Mouse (Mus musculus): ENCODE data around the gene Mtx1.

Mtx1 gene

DNA sequence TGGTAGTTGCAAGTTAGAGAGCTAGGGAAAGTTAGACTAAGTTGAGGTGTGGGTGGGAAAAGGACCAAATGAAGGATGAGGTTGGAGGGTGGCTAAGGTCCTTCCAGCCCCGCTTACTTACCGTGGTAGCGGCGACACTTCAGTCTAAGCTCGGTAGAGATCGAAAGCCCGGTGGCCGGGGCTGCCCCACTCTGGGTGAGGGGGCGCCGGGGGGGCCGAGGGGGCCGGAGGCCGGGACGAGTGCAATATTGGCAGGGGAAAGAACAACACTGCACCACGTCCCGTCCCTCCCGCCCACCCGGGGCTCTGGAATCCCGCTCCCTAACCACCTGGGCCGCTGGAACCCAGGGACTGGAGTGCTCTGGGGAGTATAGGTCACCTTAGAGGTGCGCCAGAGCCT, at the start of gene Mtx1:
Mtx1 (minus strand) TSS at position 189 of the 400 bp plus-strand sequence.
- in situ Hi-C loops (cut with MboI, MseI) = no loop called here

DNA sequence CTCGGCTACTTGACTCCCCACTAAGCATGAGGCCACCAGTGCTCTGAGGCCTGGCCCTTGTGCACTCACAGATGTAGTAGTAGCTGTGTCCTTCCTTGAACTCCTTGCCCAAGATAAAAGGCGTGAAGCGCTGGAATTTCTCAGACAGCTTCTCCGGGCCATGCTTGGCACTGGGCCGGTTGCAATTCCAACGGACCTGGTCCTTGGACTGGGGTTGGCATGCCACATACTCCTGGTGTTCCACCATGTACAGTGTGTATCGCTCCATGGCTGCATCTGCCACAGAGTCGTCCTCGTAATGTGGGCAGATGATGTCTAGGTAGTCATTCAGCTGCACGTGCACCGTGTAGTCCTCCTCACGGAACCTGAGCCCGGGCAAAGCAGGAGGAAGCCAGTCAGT, 49.2 kb upstream of the Mtx1 start:
- in situ Hi-C loops (cut with MboI, MseI) = no loop called here

DNA sequence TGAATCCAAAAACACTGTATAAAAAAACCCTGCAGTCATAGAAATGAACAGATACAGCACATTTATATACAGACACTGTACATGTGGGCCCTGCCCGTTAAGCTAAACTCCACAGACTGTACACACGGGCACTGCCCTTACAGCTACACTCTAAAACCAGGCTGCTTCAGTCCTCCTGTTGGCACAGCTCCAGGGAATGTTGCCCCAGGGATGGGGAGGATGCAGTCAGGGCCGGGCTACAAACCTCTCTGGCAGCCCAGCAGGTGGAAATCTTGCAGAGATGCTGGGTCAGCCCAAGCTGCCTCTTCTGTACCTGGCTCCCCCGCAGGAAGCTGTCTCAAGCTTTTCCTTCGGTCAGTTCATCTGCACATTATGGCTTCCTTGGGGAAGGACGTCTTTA, 44.9 kb upstream of the Mtx1 start:
- in situ Hi-C loops (cut with MboI, MseI) = no loop called here

DNA sequence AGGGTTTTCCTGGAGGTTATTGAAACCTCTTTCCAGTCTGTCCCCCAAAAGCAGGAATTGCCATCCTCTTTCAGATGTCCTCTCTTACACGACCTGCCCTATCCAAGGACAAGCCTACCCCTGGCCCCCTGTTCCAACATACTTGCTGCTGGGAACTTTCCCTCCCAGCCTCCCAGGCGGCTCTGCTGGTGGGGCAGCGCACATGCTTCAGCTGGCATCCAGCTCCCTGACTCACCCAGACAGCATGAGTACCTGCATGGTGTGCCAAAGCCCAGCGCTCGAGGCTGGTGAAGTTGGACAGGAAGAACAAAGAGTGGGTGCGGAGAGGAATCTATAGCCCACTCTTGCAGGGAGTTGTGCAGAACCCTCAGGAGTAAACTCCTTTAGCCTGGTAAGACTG, 44.0 kb upstream of the Mtx1 start:
- in situ Hi-C loops (cut with MboI, MseI) = no loop called here

DNA sequence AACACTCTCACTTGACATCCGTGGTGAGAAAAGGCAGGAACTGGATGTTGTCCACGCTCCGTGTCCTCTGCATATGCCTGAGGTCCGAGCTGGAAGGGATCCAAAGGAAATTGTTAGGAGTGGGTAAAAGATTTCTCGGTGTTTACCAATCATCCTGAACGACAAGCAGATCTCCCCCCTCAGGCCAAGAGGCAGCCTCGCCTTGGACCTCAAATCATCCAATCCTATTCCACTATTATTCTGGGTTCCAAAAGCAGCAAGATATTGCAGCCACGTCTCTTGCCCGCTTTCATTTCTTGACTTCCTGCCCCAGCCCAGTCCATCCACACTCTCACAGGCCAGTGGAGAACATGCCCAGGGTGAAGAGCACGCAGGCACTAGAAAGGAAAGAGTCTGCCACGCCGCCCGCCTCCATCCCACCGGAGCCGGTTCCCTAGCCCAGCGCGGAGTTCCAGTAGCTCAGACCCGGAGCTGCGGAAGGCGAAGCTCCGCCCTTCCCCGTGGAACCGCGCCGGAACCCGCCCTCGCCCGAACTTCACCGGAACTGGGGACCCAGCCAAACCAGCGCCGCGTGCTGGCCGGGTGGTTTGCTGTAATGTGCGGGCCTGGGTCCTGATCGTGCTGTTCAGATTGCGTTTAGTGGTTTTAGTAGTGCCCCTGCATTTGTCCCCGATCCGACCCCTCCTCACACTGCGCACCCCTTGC, 43.3 kb upstream of the Mtx1 start, which contains the start of gene Slc50a1:
Slc50a1 (minus strand) TSS at position 520 of the 705 bp plus-strand sequence.
- in situ Hi-C loops (cut with MboI, MseI) = no loop called here

DNA sequence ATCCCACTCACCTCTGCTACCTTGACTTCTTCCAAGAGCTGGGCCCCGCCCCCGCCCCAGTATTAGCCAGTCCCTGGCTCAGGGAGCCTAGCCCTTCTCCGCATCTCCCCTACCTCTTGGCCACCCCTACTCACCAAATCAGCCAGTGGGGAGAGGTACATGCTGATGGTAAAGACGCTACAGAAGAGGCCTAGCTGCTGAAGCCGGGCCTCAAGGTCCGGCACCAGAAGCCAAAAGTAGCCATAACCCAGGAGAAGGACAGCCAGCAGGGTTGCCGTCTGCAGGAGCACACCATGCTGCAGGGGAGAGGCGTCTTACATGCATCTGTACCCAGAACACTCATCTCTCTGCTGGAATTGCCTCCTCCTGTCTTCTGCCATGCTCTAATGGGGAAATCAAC, 42.0 kb upstream of the Mtx1 start:
- in situ Hi-C loops (cut with MboI, MseI) = no loop called here

DNA sequence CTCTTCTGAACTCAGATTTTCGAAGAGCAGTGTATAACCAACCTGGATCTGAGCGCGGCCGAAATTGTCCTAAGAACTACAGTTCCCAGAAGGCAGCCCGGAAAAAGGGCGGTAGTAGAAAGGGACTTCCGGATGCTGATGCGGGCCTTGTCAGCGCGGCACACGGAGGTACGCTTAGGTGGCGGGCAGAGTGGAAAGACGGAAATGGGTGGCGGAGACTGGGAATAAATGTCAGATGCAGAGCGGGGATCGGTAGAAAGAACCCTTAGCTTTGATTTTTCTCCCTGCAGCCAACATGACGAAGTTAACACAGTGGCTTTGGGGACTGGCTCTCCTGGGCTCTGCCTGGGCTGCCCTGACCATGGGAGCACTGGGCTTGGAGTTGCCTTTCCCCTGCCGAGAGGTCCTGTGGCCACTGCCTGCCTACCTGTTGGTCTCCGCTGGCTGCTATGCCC, 39.6 kb upstream of the Mtx1 start:
- in situ Hi-C loops (cut with MboI, MseI) = no loop called here

DNA sequence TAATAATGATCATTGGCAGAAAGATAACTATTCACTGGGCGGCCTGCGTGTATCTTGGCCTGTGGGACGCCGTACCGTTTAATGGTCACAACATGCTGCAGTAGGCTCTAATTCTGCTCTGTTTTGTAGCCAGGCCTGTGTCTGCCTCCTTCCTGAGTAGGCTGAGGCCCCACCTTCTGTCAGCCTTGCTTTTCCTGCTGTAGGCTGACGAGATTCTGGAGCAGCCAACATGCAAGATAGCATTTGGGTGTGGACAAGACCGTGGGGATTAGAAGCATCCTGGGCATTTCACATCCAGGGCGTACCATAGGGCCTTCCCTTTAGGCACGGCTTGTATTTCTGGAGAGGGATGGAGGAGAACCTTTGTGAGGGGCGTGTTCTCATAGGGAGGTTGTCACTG, 35.5 kb upstream of the Mtx1 start:
- in situ Hi-C loops (cut with MboI, MseI) = no loop called here

DNA sequence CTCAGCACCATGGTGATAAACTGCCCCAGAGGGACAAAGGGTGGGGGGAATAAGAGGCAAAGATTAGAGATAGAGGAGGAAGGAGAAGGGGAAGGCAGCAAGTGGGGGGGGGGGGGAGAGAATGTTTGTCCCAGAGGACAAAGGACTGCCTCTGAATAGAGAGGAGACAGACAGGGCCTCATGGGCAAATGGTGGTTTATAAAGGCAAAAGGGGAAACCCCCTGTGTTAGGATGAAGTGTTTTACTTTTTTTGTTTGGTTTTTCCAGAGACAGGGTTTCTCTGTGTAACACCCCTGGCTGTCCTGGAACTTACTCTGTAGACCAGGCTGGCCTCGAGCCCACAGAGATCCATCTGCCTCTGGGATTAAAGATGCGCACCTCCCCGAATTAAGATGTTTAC, 33.3 kb upstream of the Mtx1 start:
- in situ Hi-C loops (cut with MboI, MseI) = no loop called here

DNA sequence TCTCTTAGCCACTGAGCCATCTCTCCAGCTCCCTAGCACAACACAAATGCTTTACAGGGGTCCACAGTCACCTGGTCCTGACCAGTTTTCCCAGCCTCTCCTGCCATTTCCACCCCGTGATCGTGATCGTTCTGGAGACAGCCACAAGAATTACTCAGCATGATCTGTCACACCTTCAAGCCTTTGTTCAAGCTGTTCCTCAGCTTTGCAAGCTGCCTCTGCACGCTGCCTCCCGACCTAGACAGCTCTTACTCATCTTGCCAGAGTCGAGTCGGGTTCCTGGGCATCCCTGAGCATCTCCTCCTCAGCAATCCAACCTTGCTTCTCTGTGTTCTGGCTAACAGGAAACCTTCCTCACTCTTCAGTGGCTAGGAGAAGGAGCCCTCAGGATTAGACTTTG, 32.2 kb upstream of the Mtx1 start, which contains the start of gene Dpm3:
Dpm3 (plus strand) TSS at position 283 of the 400 bp plus-strand sequence.
- in situ Hi-C loops (cut with MboI, MseI) = no loop called here

DNA sequence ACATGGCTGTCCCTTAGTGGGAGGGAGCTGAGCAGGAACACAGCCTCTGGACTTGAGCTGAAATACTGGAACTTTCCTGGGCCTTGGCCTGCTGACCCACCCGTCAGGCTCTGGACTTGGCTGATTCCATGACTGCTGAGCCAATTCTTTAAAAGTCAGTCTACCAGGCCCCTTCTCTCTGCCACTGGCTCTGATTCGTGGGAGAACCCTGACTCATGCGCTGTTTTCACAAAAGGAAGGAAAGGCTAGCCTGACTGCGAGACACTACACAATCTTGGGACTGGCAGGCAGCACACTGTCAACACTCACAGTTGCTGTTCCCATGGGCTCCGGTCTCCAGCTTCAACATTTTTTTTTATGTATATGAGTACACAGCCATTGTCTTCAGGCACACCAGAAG, 29.3 kb upstream of the Mtx1 start:
- in situ Hi-C loops (cut with MboI, MseI) = no loop called here

DNA sequence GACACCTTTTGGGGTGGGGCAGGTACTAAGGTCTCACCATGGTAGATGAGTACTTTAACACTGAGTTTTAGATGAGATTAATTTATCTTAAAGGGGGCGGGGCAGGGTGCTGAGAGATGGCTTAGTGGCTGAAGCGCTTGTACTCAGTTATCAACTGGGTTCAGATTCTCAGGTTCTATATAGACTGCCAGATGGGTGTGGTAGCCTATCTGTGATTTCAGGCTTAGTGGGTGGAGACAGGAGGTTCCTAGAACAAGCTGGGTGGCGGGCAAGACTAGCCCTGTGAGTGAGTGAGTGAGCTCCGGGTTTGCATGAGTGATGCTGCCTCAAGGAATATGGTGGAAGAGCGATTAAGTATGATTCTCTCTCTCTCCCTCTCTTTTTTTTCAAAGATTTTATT, 28.1 kb upstream of the Mtx1 start:
- in situ Hi-C loops (cut with MboI, MseI) = no loop called here

DNA sequence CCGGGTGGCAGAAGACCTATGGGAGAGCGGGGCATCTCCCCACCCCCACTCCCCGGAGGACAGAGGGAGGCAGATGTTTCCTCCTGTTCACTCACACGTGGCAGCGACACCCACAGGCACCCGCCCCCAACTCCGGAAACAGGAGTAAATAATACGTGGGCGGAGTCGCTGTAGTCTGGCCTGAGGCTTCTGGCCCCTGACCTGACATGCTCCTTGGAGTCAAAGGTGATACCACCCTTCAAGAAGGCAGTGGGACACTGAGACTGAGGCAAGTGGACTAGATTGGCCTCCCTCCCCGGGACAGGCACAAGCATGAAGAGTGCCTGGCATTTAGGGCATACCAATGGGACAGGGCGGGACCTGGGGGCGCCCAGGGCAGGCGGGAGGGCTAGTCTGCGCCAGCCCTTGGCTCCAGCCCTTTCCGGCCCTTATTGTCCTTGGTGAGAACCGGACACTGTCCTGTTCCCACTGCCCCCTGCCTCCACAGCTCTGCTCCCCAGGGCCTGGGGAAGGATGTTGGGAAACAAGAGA, 24.5 kb upstream of the Mtx1 start:
- in situ Hi-C loops (cut with MboI, MseI) = no loop called here

DNA sequence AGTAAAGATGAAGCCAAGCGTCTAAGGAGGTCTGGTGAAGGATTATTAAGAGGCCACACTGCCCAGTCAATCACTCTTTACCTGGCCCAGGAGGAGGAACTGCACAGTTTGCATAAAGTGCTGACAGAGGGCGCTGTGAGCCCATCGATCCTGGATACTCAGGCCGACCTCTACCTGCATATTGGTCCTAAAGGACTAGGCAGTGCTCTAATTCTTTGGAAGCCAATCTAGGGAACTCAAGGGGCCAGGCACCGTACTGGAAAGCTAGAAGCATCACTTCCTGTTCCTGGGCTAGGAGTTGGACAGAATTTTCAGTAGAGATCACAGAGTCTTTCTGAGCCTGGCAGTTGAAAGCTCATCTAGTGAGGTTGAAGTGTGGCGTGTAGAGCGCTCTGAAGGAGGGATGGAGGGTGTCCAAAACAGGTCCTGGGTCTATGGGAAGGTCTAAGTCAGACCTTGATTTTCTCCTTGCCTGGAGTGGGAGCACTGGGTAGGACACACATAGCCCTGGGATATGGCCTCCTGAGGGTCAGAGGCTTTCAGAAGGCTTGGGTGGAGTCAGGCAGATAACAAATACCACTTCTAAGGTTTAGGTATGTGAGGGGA, 23.6 kb upstream of the Mtx1 start:
- in situ Hi-C loops (cut with MboI, MseI) = no loop called here

DNA sequence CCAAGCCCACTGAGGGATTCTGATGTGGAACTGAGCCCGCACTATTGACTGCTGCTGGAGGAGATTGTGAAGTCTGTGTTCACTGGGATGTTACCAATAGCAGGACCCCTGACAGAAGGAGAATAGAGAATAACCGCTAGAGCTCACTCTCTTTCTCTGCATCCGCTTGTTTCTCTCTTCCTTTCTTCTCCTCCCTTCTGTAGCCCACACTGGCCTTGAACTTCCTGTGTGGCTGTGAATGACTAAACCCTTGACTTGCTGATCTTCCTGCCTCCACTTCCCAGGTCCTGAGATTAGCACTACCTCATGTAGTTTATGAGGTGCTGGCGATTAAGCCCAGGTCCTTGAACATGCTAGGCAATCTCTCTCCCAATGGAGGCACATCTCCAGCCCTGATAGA, 20.6 kb upstream of the Mtx1 start:
- in situ Hi-C loops (cut with MboI, MseI) = loop anchor here (5.0 to 10.0 kb wide), 4 partner anchors 35 to 1357 kb away; partner anchors contain the start of genes Efna1 (in 2 of the 2), Gm42674 (in 1 of the 2), S100a4 (in 1 of the 2) and S100a5 (in 1 of the 2)

DNA sequence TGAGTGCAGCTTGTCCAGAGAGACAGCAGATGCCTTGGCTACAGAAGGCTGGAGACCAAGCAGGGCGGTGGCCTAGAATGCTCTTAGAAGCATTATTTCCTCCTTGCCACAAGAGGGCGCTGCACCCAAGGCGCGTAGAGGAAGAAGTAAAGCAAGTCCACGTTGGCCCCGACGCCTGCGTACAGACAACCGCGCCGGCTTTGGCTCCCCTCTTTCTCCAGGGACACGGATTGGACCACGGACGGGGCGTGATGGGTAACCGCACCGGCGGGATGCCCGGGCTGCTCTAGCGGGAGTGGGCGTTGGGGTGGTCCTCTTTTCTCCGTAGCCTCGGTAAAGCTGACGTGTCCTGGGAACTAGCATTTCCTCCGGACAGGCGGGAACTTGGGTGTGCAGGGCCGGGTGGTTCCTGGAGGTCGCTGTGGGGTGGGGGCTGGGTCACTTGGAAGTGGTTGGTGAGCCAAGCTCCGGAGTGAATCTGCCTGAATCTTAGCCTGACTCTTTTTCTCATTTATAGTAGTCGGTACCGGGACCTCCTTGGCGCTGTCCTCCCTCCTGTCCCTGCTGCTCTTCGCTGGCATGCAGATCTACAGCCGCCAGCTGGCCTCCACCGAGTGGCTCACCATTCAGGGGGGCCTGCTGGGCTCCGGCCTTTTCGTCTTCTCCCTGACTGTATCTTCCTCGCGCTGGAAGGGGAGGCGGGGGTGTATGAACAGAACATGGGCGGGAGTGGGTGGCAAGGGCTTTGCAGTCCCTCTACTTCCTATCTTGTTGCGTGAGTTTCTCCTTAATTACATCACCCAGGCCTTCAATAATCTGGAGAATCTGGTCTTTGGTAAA, 19.6 kb upstream of the Mtx1 start, which contains the start of gene Trim46:
Trim46 (minus strand) TSS at position 49 of the 840 bp plus-strand sequence.
- in situ Hi-C loops (cut with MboI, MseI) = loop anchor here (5.0 to 10.0 kb wide), 4 partner anchors 36 to 1358 kb away; partner anchors contain the start of genes Efna1 (in 2 of the 2), Gm42674 (in 1 of the 2), S100a4 (in 1 of the 2) and S100a5 (in 1 of the 2)

DNA sequence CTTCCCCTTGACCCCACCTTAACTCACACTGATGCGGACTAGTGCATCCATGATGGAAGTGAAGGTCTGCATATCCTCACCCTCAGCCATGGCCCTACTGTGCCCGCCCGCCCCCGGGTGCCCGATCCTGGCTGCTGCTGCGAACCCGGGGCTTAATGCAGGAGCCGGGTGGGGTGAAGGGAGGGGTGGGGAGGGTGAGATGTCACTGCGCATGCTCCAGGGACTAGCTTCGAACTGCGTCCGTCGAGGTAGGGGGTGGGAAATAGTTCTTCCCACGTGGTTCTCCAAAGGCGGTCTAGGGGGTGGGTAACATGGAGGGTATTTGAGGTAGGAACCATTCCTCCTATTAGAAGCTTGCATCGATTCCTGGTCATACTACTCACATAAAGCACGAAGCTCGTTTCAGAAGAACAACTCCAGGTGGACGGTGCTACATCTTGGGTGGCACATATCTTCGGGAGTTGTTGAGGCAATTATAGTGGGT, 18.8 kb upstream of the Mtx1 start, which contains the start of gene Krtcap2:
Krtcap2 (plus strand) TSS at position 279 of the 484 bp plus-strand sequence.
- in situ Hi-C loops (cut with MboI, MseI) = loop anchor here (5.0 to 10.0 kb wide), 4 partner anchors 37 to 1359 kb away; partner anchors contain the start of genes Efna1 (in 2 of the 2), Gm42674 (in 1 of the 2), S100a4 (in 1 of the 2) and S100a5 (in 1 of the 2)

DNA sequence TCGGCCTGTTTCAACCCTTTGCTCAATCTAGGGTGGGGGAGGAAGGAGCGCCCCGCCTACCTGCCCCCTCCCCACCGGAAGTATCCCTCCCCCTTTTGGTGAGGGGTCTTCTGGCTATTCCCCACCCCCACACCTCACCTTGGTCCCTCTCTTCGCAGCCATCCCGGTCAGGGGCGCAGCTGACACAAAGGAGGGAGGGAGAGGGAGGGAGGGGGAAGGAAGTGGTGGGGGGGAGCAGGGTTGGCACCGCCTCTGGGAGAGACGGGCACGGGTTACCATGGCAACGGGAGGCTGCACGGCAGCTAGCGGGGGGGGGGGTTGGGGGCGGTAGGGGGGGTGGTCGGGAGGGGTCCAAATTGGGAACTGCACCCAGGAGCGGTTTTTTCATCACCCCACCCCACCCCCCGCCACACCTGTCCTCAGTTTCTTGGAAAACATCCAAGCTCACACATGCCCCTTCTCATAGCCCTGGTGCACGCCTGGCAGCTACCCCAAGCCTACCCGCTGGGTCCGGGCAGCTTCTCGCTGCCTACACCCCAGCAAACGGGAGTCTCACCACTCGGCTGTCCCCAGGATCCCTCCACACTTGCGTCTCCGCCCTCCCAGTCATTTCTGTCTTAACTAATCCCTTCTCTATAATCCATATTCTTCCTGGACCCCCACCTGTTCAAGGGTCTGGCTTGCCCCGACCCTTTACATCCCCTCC, 18.2 kb upstream of the Mtx1 start:
- in situ Hi-C loops (cut with MboI, MseI) = loop anchor here (5.0 to 10.0 kb wide), 4 partner anchors 37 to 1360 kb away; partner anchors contain the start of genes Efna1 (in 2 of the 2), Gm42674 (in 1 of the 2), S100a4 (in 1 of the 2) and S100a5 (in 1 of the 2)

DNA sequence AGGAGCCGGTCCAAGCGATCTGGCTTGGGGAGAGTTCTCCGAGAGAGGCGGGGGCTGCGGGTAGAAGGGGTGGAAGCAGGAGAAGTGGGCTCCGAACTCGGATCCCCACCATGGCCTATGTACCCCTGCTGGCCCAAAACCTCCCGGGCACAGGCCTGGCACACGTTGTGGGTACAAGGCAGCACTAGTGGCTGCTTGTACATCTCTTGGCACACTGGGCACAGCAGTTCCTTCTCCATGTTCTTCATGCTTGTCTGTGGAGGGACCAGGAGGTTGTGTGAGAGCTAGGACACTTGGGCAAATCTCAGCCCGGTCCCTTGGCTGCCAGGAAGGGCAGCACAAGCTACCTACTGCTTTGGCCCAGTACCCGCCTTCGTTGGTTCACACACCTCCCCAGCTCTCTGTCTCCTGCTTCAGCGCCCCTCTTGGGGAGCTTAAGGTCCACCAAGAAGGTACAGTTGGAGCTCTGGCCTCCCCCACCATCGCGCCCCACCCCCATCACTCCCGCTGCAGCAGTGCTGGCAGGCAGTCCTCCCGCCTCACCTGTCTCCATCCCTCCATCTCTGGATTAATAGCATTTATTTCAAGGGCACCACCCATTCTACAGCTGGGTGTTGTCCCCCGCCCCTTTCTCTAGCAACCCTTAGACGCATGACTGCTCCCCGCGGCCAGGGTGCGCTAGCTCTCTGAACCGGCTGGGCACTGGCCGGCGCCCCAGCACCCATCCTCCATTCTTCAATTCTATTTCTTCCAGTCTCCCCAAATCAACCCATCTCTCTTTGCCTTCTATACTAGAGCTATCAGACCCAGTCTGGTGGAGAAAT, 17.5 kb upstream of the Mtx1 start:
- in situ Hi-C loops (cut with MboI, MseI) = loop anchor here in 1 of 2 experiments (10.0 kb wide), 1 partner anchor 1360 kb away; the partner anchor contains the start of genes Gm42674, S100a4 and S100a5
